27 mouse cellular contexts compared by ENCODE assay signal in genomic region chr5:118700978-118701377, GRCm38 (mm10).
"Had no signal": no experiment of that assay in that cellular context is flagged by ENCODE, and none has a peak within 500 bp of the region (broad histone marks: within the 10 kb centered on the region; RNA-seq: fewer than 3 reads in every experiment).

No protein-coding gene starts in this region.

- H3K9me3 ChIP-seq: embryonic facial prominence, embryonic 12.5 days; embryonic facial prominence, embryonic 13.5 days; embryonic facial prominence, embryonic 15.5 days; forebrain, embryonic 10.5 days; forebrain, embryonic 12.5 days; forebrain, embryonic 13.5 days; forebrain, embryonic 15.5 days had no signal

- H3K4me3 ChIP-seq: embryonic facial prominence, embryonic 12.5 days; embryonic facial prominence, embryonic 13.5 days; embryonic facial prominence, embryonic 15.5 days; erythroblast, embryonic 14.5 days; forebrain, embryonic 10.5 days; forebrain, embryonic 12.5 days; forebrain, embryonic 13.5 days; forebrain, embryonic 15.5 days; gastrocnemius, adult 2 months; heart, adult 2 months had no signal

- DNase-seq: cerebellum, adult 18-20 months; cerebellum, adult 2 months; cerebellum, adult 8-10 months; cerebellum, adult 9-10 months; cerebellum, adult 9-11 months; cerebellum, postnatal 10 days; cerebellum, postnatal 14 days; cerebellum, postnatal 36 days; embryo, embryonic 11 days; forebrain, postnatal 0 days; gastrocnemius, adult 2 months; gastrocnemius, postnatal 10 days; gastrocnemius, postnatal 14 days; gastrocnemius, postnatal 25 days; gastrocnemius, postnatal 36 days; heart, adult 18-20 months; heart, adult 2 months had no signal

- H3K36me3 ChIP-seq: embryonic facial prominence, embryonic 12.5 days; embryonic facial prominence, embryonic 13.5 days; embryonic facial prominence, embryonic 15.5 days; forebrain, embryonic 10.5 days; forebrain, embryonic 12.5 days; forebrain, embryonic 15.5 days had no signal

- H3K4me2 ChIP-seq: embryonic facial prominence, embryonic 12.5 days; embryonic facial prominence, embryonic 13.5 days; embryonic facial prominence, embryonic 15.5 days; forebrain, embryonic 12.5 days; forebrain, embryonic 13.5 days; forebrain, embryonic 15.5 days had no signal

- H3K9ac ChIP-seq: embryonic facial prominence, embryonic 12.5 days; embryonic facial prominence, embryonic 13.5 days; embryonic facial prominence, embryonic 15.5 days; forebrain, embryonic 12.5 days; forebrain, embryonic 15.5 days; forebrain, postnatal 0 days had no signal

- H3K27ac ChIP-seq: embryonic facial prominence, embryonic 12.5 days; embryonic facial prominence, embryonic 13.5 days; embryonic facial prominence, embryonic 15.5 days; forebrain, embryonic 10.5 days; forebrain, embryonic 12.5 days; forebrain, embryonic 13.5 days; forebrain, embryonic 15.5 days; gastrocnemius, adult 2 months; heart, adult 2 months had no signal

- H3K27me3 ChIP-seq: embryonic facial prominence, embryonic 12.5 days; embryonic facial prominence, embryonic 13.5 days; embryonic facial prominence, embryonic 15.5 days; forebrain, embryonic 12.5 days; forebrain, embryonic 13.5 days; forebrain, embryonic 15.5 days had no signal

- ATAC-seq: forebrain, embryonic 13.5 days; forebrain, embryonic 14.5 days; forebrain, embryonic 15.5 days; forebrain, embryonic 16.5 days; forebrain, postnatal 0 days had no signal
